Mouse (Mus musculus) limb, embryonic 12.5 days (tissue): ENCODE data around the gene Kcna2. TPM values are rescaled to one million over a fixed set of nuclear protein-coding genes. Genes with fewer than 3 reads are reported as not detected.

Source experiments
- ATAC-seq: fragments of 200-750 bp; cut with Nextera tagmentation; 2 replicates; pipeline ENCODE4 v1.8.0; 2017; ENCODE audit warnings: low read depth, moderate TSS enrichment; ENCODE audit not compliant: insufficient number of reproducible peaks, insufficient read depth, low FRiP score, low TSS enrichment
- H3K27ac ChIP-seq: fragments of 300-500 bp; sonication (generic); 2 replicates; pipeline ENCODE4 v1.5.1; 2016; ENCODE audit warnings: mild to moderate bottlenecking, moderate library complexity
- H3K27me3 ChIP-seq: fragments of 300-500 bp; sonication (generic); 2 replicates; pipeline ENCODE4 v1.6.1; 2016; ENCODE audit warnings: mild to moderate bottlenecking, moderate library complexity
- H3K36me3 ChIP-seq: fragments of 300-500 bp; sonication (generic); 2 replicates; pipeline ENCODE4 v1.6.1; 2016; ENCODE audit warnings: mild to moderate bottlenecking, moderate library complexity
- H3K4me1 ChIP-seq: fragments of 300-500 bp; sonication (generic); replicated peaks from 2 replicates; pipeline ENCODE4 v1.6.1; 2016
- H3K4me2 ChIP-seq: fragments of 300-500 bp; sonication (generic); 2 replicates; pipeline ENCODE4 v1.6.1; 2016; ENCODE audit warnings: mild to moderate bottlenecking, moderate library complexity
- H3K4me3 ChIP-seq: fragments of 300-500 bp; sonication (generic); replicated peaks from 2 replicates; pipeline ENCODE4 v1.5.1; 2016; ENCODE audit warnings: mild to moderate bottlenecking
- H3K9ac ChIP-seq: fragments of 300-500 bp; sonication (generic); replicated peaks from 2 replicates; pipeline ENCODE4 v1.6.1; 2016; ENCODE audit warnings: mild to moderate bottlenecking, moderate library complexity
- H3K9me3 ChIP-seq: fragments of 300-500 bp; sonication (generic); 2 replicates; pipeline ENCODE4 v1.6.1; 2016; ENCODE audit warnings: mild to moderate bottlenecking, moderate library complexity
- WGBS: fragments of 180-500 bp; shearing (Covaris S2); methylation state at CpG from one replicate; pipeline ENCODE4 v1.1.7; 2016; 5-methylcytosine and 5-hydroxymethylcytosine counted together
- polyA plus RNA-seq: library from polyadenylated mRNA; unstranded; fragments of >200 nt; fragmentation: Nextera tagmentation; extraction: Ambion mirVana; gene quantifications from 2 replicates; pipeline ENCODE4 v1.2.1, GENCODE M21; 2016

The Kcna2 gene
- polyA plus RNA-seq, 1 experiment from 2014 or later, result 0.03 TPM

DNA sequence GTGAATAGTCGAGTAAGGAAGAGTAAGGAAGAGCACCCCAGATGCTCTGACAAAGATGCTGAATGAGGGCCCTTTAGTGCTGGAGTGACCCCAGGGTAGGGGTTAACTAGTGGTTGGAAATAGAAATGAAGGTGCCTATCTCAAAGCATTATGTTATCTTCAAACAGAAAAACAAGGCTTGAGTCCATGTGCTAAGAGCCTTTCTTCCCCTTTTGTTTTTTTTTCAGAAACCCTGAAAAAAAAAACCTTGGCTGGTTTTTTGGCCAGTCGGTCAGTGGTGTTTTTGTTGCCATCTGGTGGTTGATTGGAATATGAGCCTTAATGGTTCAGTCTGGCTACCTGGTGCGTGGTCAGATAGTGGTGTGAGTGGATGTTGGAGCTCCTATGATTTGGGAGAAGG is 19.7 kb upstream of the Kcna2 start:
- Histone ChIP-seq H3K27ac (no peak overlapping the region), H3K4me3 (no peak overlapping the region), H3K9ac (no peak overlapping the region), H3K27me3 (no peaks in the 10 kb centered on the region), H3K36me3 (no peaks in the 10 kb centered on the region), H3K4me1 (no peaks in the 10 kb centered on the region), H3K4me2 (no peak overlapping the region), H3K9me3 (no peaks in the 10 kb centered on the region)
- 42% methylated on average over 3 of the region's 3 CpGs for WGBS
- no peak for ATAC-seq

DNA sequence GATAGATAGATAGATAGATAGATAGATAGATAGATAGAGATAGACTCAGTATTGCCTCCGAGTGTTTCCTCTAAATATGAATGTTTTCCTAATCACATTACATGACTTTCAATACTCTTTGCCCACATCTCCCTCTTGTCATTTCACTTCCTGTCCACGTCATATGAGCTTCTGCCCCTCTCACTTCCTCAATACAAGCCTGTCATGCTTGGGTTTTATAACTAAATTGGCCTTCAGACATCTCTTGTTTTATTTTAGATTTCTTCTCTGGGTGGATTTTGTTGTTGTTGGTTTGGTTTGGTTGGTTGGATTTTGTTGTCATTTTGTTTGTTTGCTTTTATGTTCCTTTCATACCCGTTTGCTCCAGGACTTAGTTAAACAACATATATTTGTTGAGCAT is 16.4 kb upstream of the Kcna2 start:
- no peak for ATAC-seq
- no peak overlapping the region for H3K4me2 ChIP-seq
- H3K27me3 ChIP-seq, result no peaks in the 10 kb centered on the region
- no peak overlapping the region for H3K27ac ChIP-seq
- no peak overlapping the region for H3K9ac ChIP-seq
- H3K9me3 ChIP-seq, result no peaks in the 10 kb centered on the region
- no peak overlapping the region for H3K4me3 ChIP-seq
- no peaks in the 10 kb centered on the region for H3K4me1 ChIP-seq
- H3K36me3 ChIP-seq, result no peaks in the 10 kb centered on the region
- WGBS, result 76% methylated on average over 3 of the region's 3 CpGs

DNA sequence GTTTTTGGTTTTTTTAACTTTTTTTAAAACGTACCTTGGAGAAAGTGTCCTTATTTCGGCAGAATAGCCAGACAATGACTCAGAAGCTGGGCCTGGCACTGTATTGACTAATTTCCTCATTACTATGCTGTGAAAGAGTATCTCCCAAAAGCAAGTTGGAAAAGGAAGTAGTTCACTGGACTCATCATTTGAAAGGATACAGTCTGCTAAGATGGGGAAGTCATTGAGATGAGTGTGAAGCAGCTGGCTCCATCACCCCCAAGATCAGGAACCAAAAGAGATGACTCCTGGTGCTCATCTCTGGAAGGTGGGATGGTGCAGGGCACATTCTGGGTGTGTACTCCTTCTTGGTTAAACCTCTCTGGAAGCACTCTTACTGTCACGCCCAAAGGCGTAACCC is 13.5 kb upstream of the Kcna2 start:
- Histone ChIP-seq H3K4me3 (no peak overlapping the region), H3K36me3 (no peaks in the 10 kb centered on the region), H3K27me3 (peaks cover 3% of the 10 kb centered on the region; the same call in 1 of the 2 replicates), H3K9ac (no peak overlapping the region), H3K27ac (no peak overlapping the region), H3K4me2 (no peak overlapping the region), H3K4me1 (no peaks in the 10 kb centered on the region), H3K9me3 (no peaks in the 10 kb centered on the region)
- ATAC-seq, result no peak
- 88% methylated on average over 4 of the region's 4 CpGs for WGBS

DNA sequence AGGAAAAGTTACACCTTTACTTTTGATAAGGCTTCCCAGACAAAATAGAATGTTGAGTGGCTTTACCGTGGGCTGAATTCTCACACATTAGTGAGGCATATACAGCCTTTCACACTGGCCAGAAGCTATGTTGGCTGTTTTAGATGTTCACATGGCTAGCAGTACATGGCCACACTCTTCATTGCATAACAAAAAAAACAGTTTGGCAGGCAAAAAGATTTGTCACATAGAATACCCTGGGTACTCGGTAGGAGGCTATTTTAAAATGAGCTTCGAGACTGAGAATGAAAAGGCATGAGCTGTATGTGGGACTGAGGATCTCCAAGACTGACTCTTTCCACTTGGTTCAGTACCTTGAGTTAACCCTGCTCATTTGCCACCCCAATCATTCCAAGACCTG is 12.1 kb upstream of the Kcna2 start:
- 84% methylated on average over 3 of the region's 3 CpGs for WGBS
- H3K4me3 ChIP-seq, result no peak overlapping the region
- no peak for ATAC-seq

DNA sequence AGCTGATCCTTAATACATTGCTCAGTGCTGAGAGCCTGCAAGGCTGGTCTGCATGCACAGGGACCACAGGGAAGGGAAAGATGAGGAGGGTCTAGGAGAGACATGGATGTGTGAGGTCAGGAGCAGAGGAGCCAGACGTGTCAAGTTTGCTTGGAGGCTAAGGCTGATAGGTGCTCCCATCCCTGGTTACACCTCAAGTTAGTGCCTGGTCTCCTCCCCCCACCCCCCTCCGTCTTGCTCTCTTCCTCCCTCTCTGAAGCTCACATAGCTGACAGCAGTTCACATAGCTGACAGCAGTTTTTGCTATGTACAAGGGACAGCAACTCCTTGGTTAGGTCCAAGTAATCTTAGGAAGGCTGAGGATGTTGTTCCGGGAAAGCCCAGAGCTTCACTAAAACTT is 11.5 kb upstream of the Kcna2 start:
- Histone ChIP-seq H3K36me3 (no peaks in the 10 kb centered on the region), H3K27me3 (peaks cover 3% of the 10 kb centered on the region; the same call in 1 of the 2 replicates), H3K4me2 (no peak overlapping the region), H3K9ac (no peak overlapping the region), H3K27ac (no peak overlapping the region), H3K4me3 (no peak overlapping the region), H3K4me1 (no peaks in the 10 kb centered on the region), H3K9me3 (no peaks in the 10 kb centered on the region)
- 55% methylated on average over 3 of the region's 3 CpGs for WGBS
- no peak for ATAC-seq

More for the DNA sequence above, 12.1 kb upstream of the Kcna2 start:
- Histone ChIP-seq H3K9me3 (no peaks in the 10 kb centered on the region), H3K27ac (no peak overlapping the region), H3K4me1 (no peaks in the 10 kb centered on the region), H3K4me2 (no peak overlapping the region), H3K9ac (no peak overlapping the region), H3K27me3 (peaks cover 3% of the 10 kb centered on the region; the same call in 1 of the 2 replicates), H3K36me3 (no peaks in the 10 kb centered on the region)

DNA sequence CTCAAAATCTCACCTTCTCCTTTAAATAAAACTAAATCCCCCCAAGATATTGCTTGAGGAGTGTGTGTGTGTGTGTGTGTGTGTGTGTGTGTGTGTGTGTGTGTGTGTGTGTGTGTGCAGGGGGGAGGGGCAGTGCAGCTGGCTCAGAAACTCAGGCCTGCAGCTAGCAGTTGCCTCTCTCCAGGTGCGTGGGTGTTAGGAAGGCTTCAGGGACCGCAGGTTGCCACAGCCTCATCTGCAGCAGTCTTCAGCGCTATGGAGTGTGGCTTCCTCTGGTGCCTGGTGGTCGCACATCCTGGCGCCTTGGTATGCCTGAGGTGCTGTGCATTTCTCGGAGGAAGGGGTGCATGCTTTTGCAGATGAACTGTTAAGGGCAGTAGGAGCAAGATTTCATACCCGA is 10.9 kb upstream of the Kcna2 start:
- no peak for ATAC-seq
- Histone ChIP-seq H3K4me2 (no peak overlapping the region), H3K27me3 (peaks cover 3% of the 10 kb centered on the region; the same call in 1 of the 2 replicates), H3K36me3 (no peaks in the 10 kb centered on the region), H3K4me1 (no peaks in the 10 kb centered on the region), H3K9me3 (no peaks in the 10 kb centered on the region), H3K27ac (no peak overlapping the region), H3K4me3 (no peak overlapping the region), H3K9ac (no peak overlapping the region)
- WGBS, result 64% methylated on average over 7 of the region's 7 CpGs

DNA sequence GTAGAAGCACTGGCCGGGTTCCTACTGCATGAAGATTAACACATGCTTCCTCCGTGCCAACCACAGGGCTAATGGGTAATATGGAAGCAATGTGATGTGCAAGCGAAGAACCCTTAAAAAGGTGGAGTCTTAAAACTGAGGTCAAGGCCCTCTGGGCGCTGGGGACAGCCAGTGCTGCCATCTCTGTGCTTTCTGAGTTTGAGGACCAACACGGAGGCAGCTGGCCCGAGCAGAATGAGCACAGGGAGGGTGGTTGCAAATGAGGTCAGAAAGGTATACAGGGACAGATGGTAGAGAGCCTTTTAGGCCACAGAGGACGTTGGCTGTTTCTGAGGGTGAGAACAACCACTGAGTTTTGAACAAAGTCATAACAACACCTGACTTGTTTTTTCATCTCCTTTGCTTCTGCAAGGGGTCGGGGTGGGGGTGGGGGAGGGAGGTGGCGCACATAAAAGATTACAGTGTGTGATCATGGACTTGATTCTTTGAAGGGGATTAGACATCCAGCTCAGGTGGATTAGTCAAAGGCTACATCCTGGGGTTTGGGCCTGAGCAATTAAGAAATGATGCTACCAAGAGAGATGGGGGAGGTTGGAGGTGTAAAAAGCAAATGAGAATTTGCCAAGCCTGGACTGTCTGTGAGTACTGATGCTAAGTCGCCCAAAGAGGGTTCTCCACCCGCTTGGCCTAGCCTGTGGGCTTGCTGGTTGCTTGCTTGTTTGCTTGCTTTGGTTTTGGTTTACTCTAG is 10.4 kb upstream of the Kcna2 start:
- H3K4me3 ChIP-seq, result no peak overlapping the region
- H3K4me2 ChIP-seq, result no peak overlapping the region
- H3K4me1 ChIP-seq, result no peaks in the 10 kb centered on the region
- no peak overlapping the region for H3K27ac ChIP-seq
- H3K9ac ChIP-seq, result no peak overlapping the region
- H3K27me3 ChIP-seq, result peaks cover 3% of the 10 kb centered on the region; the same call in 1 of the 2 replicates
- no peak for ATAC-seq
- no peaks in the 10 kb centered on the region for H3K36me3 ChIP-seq
- H3K9me3 ChIP-seq, result no peaks in the 10 kb centered on the region
- whole genome bisulfite sequencing, result 67% methylated on average over 11 of the region's 11 CpGs

DNA sequence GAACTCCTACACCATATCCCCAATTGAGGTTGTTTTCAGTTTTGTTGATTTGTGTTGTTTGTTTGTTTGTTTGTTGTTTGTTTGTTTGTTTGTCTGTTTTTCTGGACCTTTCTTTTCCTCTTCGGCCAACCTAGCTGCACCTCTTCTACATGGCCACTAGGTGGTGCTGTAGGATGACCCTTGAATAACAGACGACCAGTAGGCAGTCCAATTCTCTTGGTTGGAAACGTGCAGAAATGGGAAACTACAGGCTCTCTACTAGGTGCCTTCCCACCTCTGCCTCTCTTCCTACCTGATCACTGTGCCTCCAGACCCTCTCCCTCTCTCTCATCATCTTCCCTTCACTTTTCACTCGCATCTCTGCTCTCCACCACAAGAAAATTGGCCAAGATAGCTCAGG is 6.9 kb upstream of the Kcna2 start:
- Histone ChIP-seq H3K9ac (no peak overlapping the region), H3K36me3 (no peaks in the 10 kb centered on the region), H3K27ac (no peak overlapping the region), H3K4me2 (no peak overlapping the region), H3K4me1 (no peaks in the 10 kb centered on the region), H3K4me3 (no peak overlapping the region), H3K27me3 (peaks cover 27% of the 10 kb centered on the region), H3K9me3 (no peaks in the 10 kb centered on the region)
- ATAC-seq, result no peak
- 10% methylated on average over 4 of the region's 4 CpGs for WGBS

DNA sequence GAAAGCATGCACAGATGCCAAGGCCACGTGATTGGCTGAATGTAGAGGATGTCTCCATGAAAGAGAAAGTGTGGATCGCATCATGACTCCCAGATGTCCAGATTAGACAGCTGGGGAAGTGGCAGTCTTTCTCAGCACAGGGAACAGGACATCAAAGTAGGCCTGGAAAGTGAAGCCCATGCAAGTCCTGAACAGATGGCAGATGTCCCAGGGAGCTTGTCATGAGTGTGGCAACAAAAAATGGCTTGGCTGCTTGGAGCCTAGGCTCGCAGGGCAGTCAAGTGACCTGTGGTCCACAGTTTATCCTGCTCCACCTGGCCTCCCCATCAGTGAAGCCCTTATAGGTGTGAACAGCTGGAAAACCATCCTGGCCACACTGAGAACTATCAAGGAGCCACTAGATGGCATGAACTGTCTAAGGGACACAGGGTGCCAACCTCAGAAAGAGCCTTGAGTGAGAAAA is 4.6 kb upstream of the Kcna2 start:
- no peak overlapping the region for H3K9ac ChIP-seq
- H3K27me3 ChIP-seq, result peaks cover 48% of the 10 kb centered on the region
- no peaks in the 10 kb centered on the region for H3K9me3 ChIP-seq
- H3K27ac ChIP-seq, result no peak overlapping the region
- WGBS, result 73% methylated on average over 3 of the region's 3 CpGs
- no peak overlapping the region for H3K4me3 ChIP-seq
- no peaks in the 10 kb centered on the region for H3K36me3 ChIP-seq
- H3K4me2 ChIP-seq, result no peak overlapping the region
- ATAC-seq, result no peak
- H3K4me1 ChIP-seq, result peaks cover 6% of the 10 kb centered on the region

DNA sequence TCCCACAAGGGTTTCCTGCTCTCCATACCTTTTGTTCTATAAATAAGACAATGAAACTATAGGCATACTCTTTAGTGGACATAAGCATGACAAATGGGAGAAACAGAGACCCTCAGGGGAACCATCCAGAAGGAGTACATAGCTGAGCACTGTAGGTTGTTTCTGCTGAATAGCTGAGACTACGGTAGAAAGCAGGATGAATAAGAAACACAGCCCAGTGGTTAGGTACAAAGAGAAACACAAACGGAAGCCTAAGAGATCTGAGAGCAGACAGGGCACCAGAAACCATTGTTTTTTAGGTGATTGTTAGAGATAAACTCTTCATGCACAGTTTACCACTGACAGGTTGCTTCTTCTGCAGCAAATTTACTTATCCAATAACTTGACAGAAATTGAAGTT is 1.1 kb upstream of the Kcna2 start:
- H3K9me3 ChIP-seq, result no peaks in the 10 kb centered on the region
- H3K36me3 ChIP-seq, result no peaks in the 10 kb centered on the region
- H3K9ac ChIP-seq, result no peak overlapping the region
- 71% methylated on average over 2 of the region's 2 CpGs for WGBS
- peaks cover 82% of the 10 kb centered on the region for H3K27me3 ChIP-seq
- peaks cover 19% of the 10 kb centered on the region for H3K4me1 ChIP-seq
- no peak overlapping the region for H3K27ac ChIP-seq
- no peak overlapping the region for H3K4me2 ChIP-seq
- H3K4me3 ChIP-seq, result no peak overlapping the region
- no peak for ATAC-seq

DNA sequence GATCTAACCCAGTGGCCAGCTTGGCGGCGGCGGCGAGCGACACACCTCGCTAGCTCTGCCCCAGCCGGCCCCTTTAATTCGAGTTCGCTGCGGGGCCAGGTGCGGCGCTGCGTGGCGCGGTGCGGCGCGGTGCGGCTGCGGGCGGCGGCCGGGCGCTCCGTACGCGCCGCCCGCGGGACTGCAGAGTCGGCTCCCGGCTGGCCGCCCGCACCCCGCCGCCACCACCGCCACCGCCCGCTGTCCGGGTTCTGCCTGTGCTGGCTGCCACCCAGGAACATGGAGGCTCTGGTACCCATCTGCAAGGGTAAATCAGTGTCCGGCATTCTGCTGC is 475 bp downstream of the Kcna2 start:
- peak; percentile 35; the same call in 1 of the 2 replicates for ATAC-seq
- Histone ChIP-seq H3K4me1 (peaks cover 19% of the 10 kb centered on the region), H3K4me3 (peak overlapping the region; percentile 55), H3K9me3 (no peaks in the 10 kb centered on the region), H3K9ac (peak overlapping the region; percentile 57), H3K36me3 (no peaks in the 10 kb centered on the region), H3K27me3 (peaks cover 84% of the 10 kb centered on the region), H3K27ac (no peak overlapping the region), H3K4me2 (peak overlapping the region; percentile 97)
- 0% methylated on average over 34 of the region's 41 CpGs for WGBS
